Mouse (Mus musculus) embryonic facial prominence, embryonic 14.5 days (tissue): ENCODE data around the gene Ulk1. TPM values are rescaled to one million over a fixed set of nuclear protein-coding genes. Genes with fewer than 3 reads are reported as not detected.
"Not testable (repeated sequence)": the region's sequence is repeated elsewhere in the genome, so short reads cannot be mapped to it uniquely, and the experiment has no call there.

Source experiments
- ATAC-seq: fragments of 200-750 bp; cut with Nextera tagmentation; 2 replicates; pipeline ENCODE4 v1.8.0; 2017; ENCODE audit warnings: low read depth, moderate number of reproducible peaks, moderate TSS enrichment
- DNase-seq: peaks from one replicate; pipeline ENCODE4 v3.0.0-alpha.2; 2015; ENCODE audit warnings: low spot score
- H3K27ac ChIP-seq: fragments of 300-500 bp; sonication (generic); replicated peaks from 2 replicates; pipeline ENCODE4 v1.5.1; 2014; ENCODE audit warnings: low read depth, mild to moderate bottlenecking, low read length, moderate library complexity
- H3K27me3 ChIP-seq: fragments of 300-500 bp; sonication (generic); replicated peaks from 2 replicates; pipeline ENCODE4 v1.6.1; 2014; ENCODE audit warnings: low read length; ENCODE audit not compliant: control insufficient read depth, insufficient read depth
- H3K36me3 ChIP-seq: fragments of 300-500 bp; sonication (generic); 2 replicates; pipeline ENCODE4 v1.6.1; 2014; ENCODE audit warnings: low read length, mixed read lengths; ENCODE audit not compliant: control insufficient read depth, insufficient read depth
- H3K4me1 ChIP-seq: fragments of 300-500 bp; sonication (generic); 2 replicates; pipeline ENCODE4 v1.6.1; 2014; ENCODE audit warnings: antibody characterized with exemption, low read length; ENCODE audit not compliant: control insufficient read depth, insufficient read depth
- H3K4me2 ChIP-seq: fragments of 300-500 bp; sonication (generic); 2 replicates; pipeline ENCODE4 v1.6.1; 2014; ENCODE audit warnings: low read depth, mild to moderate bottlenecking, low read length, moderate library complexity, mixed read lengths
- H3K4me3 ChIP-seq: fragments of 300-500 bp; sonication (generic); 2 replicates; pipeline ENCODE4 v1.5.1; 2014; ENCODE audit warnings: low read depth, mild to moderate bottlenecking, low read length
- H3K9ac ChIP-seq: fragments of 300-500 bp; sonication (generic); 2 replicates; pipeline ENCODE4 v1.6.1; 2014; ENCODE audit warnings: low read depth, mild to moderate bottlenecking, low read length, moderate library complexity, mixed read lengths
- H3K9me3 ChIP-seq: fragments of 300-500 bp; sonication (generic); 2 replicates; pipeline ENCODE4 v1.6.1; 2016; ENCODE audit warnings: low read length; ENCODE audit not compliant: control insufficient read depth
- WGBS: fragments of 180-500 bp; shearing (Covaris S2); extraction: QIAGEN DNeasy Blood & Tissue Kit; methylation state at CpG from one replicate; pipeline ENCODE4 v1.1.7; 2014; 5-methylcytosine and 5-hydroxymethylcytosine counted together
- polyA plus RNA-seq: library from polyadenylated mRNA; unstranded; fragments of >200 nt; fragmentation: Nextera tagmentation; extraction: Ambion mirVana; gene quantifications from 2 replicates; pipeline ENCODE4 v1.2.1, GENCODE M21; 2014

Ulk1 gene
- polyA plus RNA-seq, 1 experiment from 2014 or later, result 25.9 TPM

- peak overlapping the region; percentile 78 for H3K4me2 ChIP-seq
- H3K4me3 ChIP-seq, result peak overlapping the region; percentile 54
- H3K27ac ChIP-seq, result no peak overlapping the region
- H3K9ac ChIP-seq, result peak overlapping the region; percentile 70
- H3K36me3 ChIP-seq, result peaks cover 31% of the 10 kb centered on the region; the same call in 1 of the 2 replicates
- H3K9me3 ChIP-seq, result no peaks in the 10 kb centered on the region
- ATAC-seq, result no peak
- peaks cover 5% of the 10 kb centered on the region; the same call in 1 of the 2 replicates for H3K4me1 ChIP-seq
- 19% methylated on average over 15 of the region's 15 CpGs for WGBS
- no peaks in the 10 kb centered on the region for H3K27me3 ChIP-seq
- no peak for DNase-seq
Observed at GRCm38 (mm10) chr5:110779276-110779997, 30.5 kb downstream of the Ulk1 start.

- H3K27me3 ChIP-seq, result no peaks in the 10 kb centered on the region
- no peak overlapping the region for H3K4me2 ChIP-seq
- 90% methylated on average over 12 of the region's 12 CpGs for WGBS
Observed at GRCm38 (mm10) chr5:110778263-110778662, 31.6 kb downstream of the Ulk1 start.

GRCm38 (mm10) chr5:110776141-110776540, 33.8 kb downstream of the Ulk1 start:
- H3K27me3 ChIP-seq, result no peaks in the 10 kb centered on the region
- H3K36me3 ChIP-seq, result peaks cover 54% of the 10 kb centered on the region
- no peak for DNase-seq

More at GRCm38 (mm10) chr5:110778263-110778662, 31.6 kb downstream of the Ulk1 start:
- no peak overlapping the region for H3K4me3 ChIP-seq
- no peak for DNase-seq
- H3K9me3 ChIP-seq, result no peaks in the 10 kb centered on the region
- peaks cover 40% of the 10 kb centered on the region for H3K36me3 ChIP-seq
- no peak overlapping the region for H3K27ac ChIP-seq
- H3K9ac ChIP-seq, result no peak overlapping the region
- ATAC-seq, result no peak
- H3K4me1 ChIP-seq, result peaks cover 5% of the 10 kb centered on the region; the same call in 1 of the 2 replicates

GRCm38 (mm10) chr5:110774511-110774910, 35.4 kb downstream of the Ulk1 start:
- H3K27me3 ChIP-seq, result no peaks in the 10 kb centered on the region
- H3K4me3 ChIP-seq, result no peak overlapping the region
- DNase-seq (no peak), ATAC-seq (no peak)
- WGBS, result 95% methylated on average over 10 of the region's 11 CpGs
- no peaks in the 10 kb centered on the region for H3K9me3 ChIP-seq
- H3K4me1 ChIP-seq, result peaks cover 5% of the 10 kb centered on the region; the same call in 1 of the 2 replicates
- no peak overlapping the region for H3K4me2 ChIP-seq
- 0 out of 2 replicates have a peak overlapping the region, but pooled peaks have one; percentile 8 for H3K9ac ChIP-seq
- H3K36me3 ChIP-seq, result peaks cover 54% of the 10 kb centered on the region
- H3K27ac ChIP-seq, result no peak overlapping the region

More at GRCm38 (mm10) chr5:110776141-110776540, 33.8 kb downstream of the Ulk1 start:
- 88% methylated on average over 2 of the region's 2 CpGs for WGBS
- ATAC-seq, result no peak
- Histone ChIP-seq H3K9ac (no peak overlapping the region), H3K4me2 (no peak overlapping the region), H3K4me3 (no peak overlapping the region), H3K9me3 (no peaks in the 10 kb centered on the region), H3K4me1 (peaks cover 5% of the 10 kb centered on the region; the same call in 1 of the 2 replicates), H3K27ac (no peak overlapping the region)

- 95% methylated on average over 9 of the region's 10 CpGs for WGBS
- ATAC-seq, result not testable (repeated sequence)
- H3K36me3 ChIP-seq, result peaks cover 54% of the 10 kb centered on the region
Observed at GRCm38 (mm10) chr5:110772945-110773344, 37.0 kb downstream of the Ulk1 start.

GRCm38 (mm10) chr5:110770448-110771158, 39.3 kb downstream of the Ulk1 start, which contains the start of gene Ep400:
Gene Ep400 (minus strand): TSS chr5:110770717.
- peak within 1 kb of the TSS; percentile 70 for H3K4me2 ChIP-seq
- ATAC-seq (peak; percentile 98), DNase-seq (peak; percentile 100)
- H3K4me3 ChIP-seq, result peak within 1 kb of the TSS; percentile 95
- under 1% methylated on average over 48 of the region's 83 CpGs for WGBS
- no peaks in the 10 kb centered on the region for H3K9me3 ChIP-seq
- H3K9ac ChIP-seq, result peak within 1 kb of the TSS; percentile 92
- no peaks in the 10 kb centered on the region for H3K27me3 ChIP-seq
- peaks cover 35% of the 10 kb centered on the region for H3K36me3 ChIP-seq
- peak within 1 kb of the TSS; percentile 97 for H3K27ac ChIP-seq
- peaks cover 12% of the 10 kb centered on the region for H3K4me1 ChIP-seq

More at GRCm38 (mm10) chr5:110772945-110773344, 37.0 kb downstream of the Ulk1 start:
- not testable (repeated sequence) for H3K9ac ChIP-seq, H3K27ac ChIP-seq, H3K4me2 ChIP-seq, H3K9me3 ChIP-seq, H3K4me3 ChIP-seq, DNase-seq, H3K27me3 ChIP-seq
- peaks cover 12% of the 10 kb centered on the region for H3K4me1 ChIP-seq

- Histone ChIP-seq H3K27ac (peak overlapping the region; percentile 97), H3K9me3 (no peaks in the 10 kb centered on the region), H3K27me3 (no peaks in the 10 kb centered on the region), H3K9ac (peak overlapping the region; percentile 92), H3K36me3 (peaks cover 29% of the 10 kb centered on the region), H3K4me2 (peak overlapping the region; percentile 70), H3K4me1 (peaks cover 12% of the 10 kb centered on the region), H3K4me3 (peak overlapping the region; percentile 95)
- peak; percentile 53 for DNase-seq
- 0% methylated on average over 28 of the region's 58 CpGs for WGBS
- ATAC-seq, result peak; percentile 45
Observed at GRCm38 (mm10) chr5:110770031-110770445, 39.9 kb downstream of the Ulk1 start.

- WGBS, result 62% methylated on average over 4 of the region's 4 CpGs
Observed at GRCm38 (mm10) chr5:110769272-110769671, 40.6 kb downstream of the Ulk1 start.

More at GRCm38 (mm10) chr5:110769272-110769671, 40.6 kb downstream of the Ulk1 start:
- peaks cover 12% of the 10 kb centered on the region for H3K4me1 ChIP-seq
- H3K4me3 ChIP-seq, result peak overlapping the region; percentile 95
- H3K9me3 ChIP-seq, result no peaks in the 10 kb centered on the region
- H3K4me2 ChIP-seq, result peak overlapping the region; percentile 70
- peaks cover 22% of the 10 kb centered on the region for H3K36me3 ChIP-seq
- H3K27me3 ChIP-seq, result no peaks in the 10 kb centered on the region
- ATAC-seq (no peak), DNase-seq (no peak)
- peak overlapping the region; percentile 92 for H3K9ac ChIP-seq
- H3K27ac ChIP-seq, result no peak overlapping the region
